Mouse (Mus musculus) liver, embryonic 12.5 days (tissue): ENCODE data around the gene Mamld1. TPM values are rescaled to one million over a fixed set of nuclear protein-coding genes. Genes with fewer than 3 reads are reported as not detected.

Experiments
- ATAC-seq: fragments of 200-750 bp; cut with Nextera tagmentation; 2 replicates; pipeline ENCODE4 v1.8.0; 2017; ENCODE audit warnings: moderate number of reproducible peaks, mild to moderate bottlenecking, moderate library complexity
- H3K27ac ChIP-seq: fragments of 300-500 bp; sonication (generic); 2 replicates; pipeline ENCODE4 v1.5.1; 2016; ENCODE audit warnings: mild to moderate bottlenecking
- H3K27me3 ChIP-seq: fragments of 300-500 bp; sonication (generic); replicated peaks from 2 replicates; pipeline ENCODE4 v1.6.1; 2016; ENCODE audit warnings: mild to moderate bottlenecking, moderate library complexity
- H3K36me3 ChIP-seq: fragments of 300-500 bp; sonication (generic); 2 replicates; pipeline ENCODE4 v1.6.1; 2016; ENCODE audit warnings: mild to moderate bottlenecking, moderate library complexity
- H3K4me1 ChIP-seq: fragments of 300-500 bp; sonication (generic); 2 replicates; pipeline ENCODE4 v1.6.1; 2016
- H3K4me2 ChIP-seq: fragments of 300-500 bp; sonication (generic); 2 replicates; pipeline ENCODE4 v1.6.1; 2016; ENCODE audit warnings: mild to moderate bottlenecking, moderate library complexity
- H3K4me3 ChIP-seq: fragments of 300-500 bp; sonication (generic); 2 replicates; pipeline ENCODE4 v1.5.1; 2016; ENCODE audit warnings: mild to moderate bottlenecking, moderate library complexity
- H3K9ac ChIP-seq: fragments of 300-500 bp; sonication (generic); 2 replicates; pipeline ENCODE4 v1.6.1; 2016; ENCODE audit warnings: mild to moderate bottlenecking, moderate library complexity
- H3K9me3 ChIP-seq: fragments of 300-500 bp; sonication (generic); replicated peaks from 2 replicates; pipeline ENCODE4 v1.6.1; 2016; ENCODE audit warnings: mild to moderate bottlenecking, moderate library complexity
- WGBS: fragments of 180-500 bp; shearing (Covaris S2); methylation state at CpG from one replicate; pipeline ENCODE4 v1.1.7; 2016; ENCODE audit not compliant: insufficient replicate concordance; 5-methylcytosine and 5-hydroxymethylcytosine counted together
- polyA plus RNA-seq: library from polyadenylated mRNA; unstranded; fragments of >200 nt; fragmentation: Nextera tagmentation; extraction: Ambion mirVana; gene quantifications from 2 replicates; pipeline ENCODE4 v1.2.1, GENCODE M21; 2016

Mamld1 gene
- polyA plus RNA-seq, 1 experiment from 2014 or later: 0.12 TPM

DNA sequence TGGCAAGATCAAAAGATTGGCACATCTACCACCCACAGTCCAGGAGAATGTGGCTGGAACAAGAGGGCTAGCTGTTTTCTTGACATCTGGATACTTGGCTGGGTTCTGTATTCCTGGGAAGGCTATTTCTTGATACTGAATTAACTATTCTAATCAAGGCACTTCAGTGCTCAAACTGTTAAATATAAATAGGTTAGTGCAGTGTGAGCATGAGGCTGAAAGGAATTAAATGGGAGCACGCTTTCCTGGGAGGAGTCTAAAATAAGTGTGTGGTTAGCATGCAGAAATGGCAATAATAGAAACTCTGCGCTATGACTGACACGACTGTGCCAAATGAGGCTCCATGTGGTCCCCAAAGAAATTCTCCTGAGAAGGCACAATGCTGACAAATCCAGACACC lies 131.5 kb downstream of the Mamld1 start:
- no peak overlapping the region for H3K27ac ChIP-seq
- H3K9me3 ChIP-seq: no peaks in the 10 kb centered on the region
- H3K27me3 ChIP-seq: peaks cover 2% of the 10 kb centered on the region; the same call in 1 of the 2 replicates
- no peak overlapping the region for H3K4me3 ChIP-seq
- no peak overlapping the region for H3K9ac ChIP-seq
- 60% methylated on average over 3 of the region's 3 CpGs for WGBS
- no peaks in the 10 kb centered on the region for H3K4me1 ChIP-seq
- H3K4me2 ChIP-seq: no peak overlapping the region
- no peaks in the 10 kb centered on the region for H3K36me3 ChIP-seq
- no peak for ATAC-seq

DNA sequence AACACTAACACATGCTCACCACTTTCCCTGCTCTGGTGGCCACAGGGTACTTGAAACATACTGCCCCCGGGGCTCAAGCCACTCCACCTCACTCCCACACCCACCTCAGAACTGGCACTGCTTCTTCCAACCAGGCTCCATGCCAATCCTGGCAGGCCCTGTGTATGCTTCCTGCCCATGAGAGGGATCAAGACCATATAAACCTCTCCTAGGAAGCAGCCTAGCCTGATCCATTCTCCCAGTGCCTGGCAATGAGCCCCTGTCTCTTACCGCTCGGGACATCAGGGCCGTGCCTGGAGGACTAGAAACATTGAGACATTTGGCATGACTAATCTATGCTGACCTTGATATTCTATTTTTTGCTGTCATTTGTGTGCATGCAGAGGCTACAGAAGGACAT lies 133.6 kb downstream of the Mamld1 start:
- Histone ChIP-seq H3K9me3 (no peaks in the 10 kb centered on the region), H3K4me1 (no peaks in the 10 kb centered on the region), H3K9ac (no peak overlapping the region), H3K36me3 (no peaks in the 10 kb centered on the region), H3K27me3 (peaks cover 4% of the 10 kb centered on the region; the same call in 1 of the 2 replicates), H3K27ac (no peak overlapping the region), H3K4me2 (no peak overlapping the region), H3K4me3 (no peak overlapping the region)
- ATAC-seq: no peak
- WGBS: 76% methylated on average over 4 of the region's 4 CpGs

DNA sequence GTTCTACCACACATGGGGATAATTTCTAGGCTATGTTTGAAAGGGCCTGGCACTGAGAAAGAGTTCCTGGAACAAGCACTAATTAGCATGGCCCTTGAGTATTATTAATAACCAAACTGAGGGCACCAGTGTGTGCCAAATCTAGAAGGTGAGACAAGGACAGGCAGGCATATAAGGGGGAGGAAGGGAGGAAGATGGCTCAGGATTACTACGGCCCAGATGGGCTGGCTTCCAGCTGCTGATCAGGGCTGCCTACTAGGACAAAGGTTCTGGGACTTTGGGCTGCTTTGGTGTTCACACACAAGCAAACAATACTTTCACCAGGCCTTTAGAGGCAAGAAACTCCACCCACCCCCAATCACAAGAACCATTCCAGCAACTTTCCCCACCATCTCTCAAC lies 136.3 kb downstream of the Mamld1 start:
- H3K4me2 ChIP-seq: no peak overlapping the region
- H3K27ac ChIP-seq: no peak overlapping the region
- no peak overlapping the region for H3K4me3 ChIP-seq
- no peak overlapping the region for H3K9ac ChIP-seq
- peaks cover 4% of the 10 kb centered on the region; the same call in 1 of the 2 replicates for H3K27me3 ChIP-seq
- 86% methylated on average over 1 of the region's 1 CpGs for WGBS
- no peaks in the 10 kb centered on the region for H3K9me3 ChIP-seq
- no peaks in the 10 kb centered on the region for H3K36me3 ChIP-seq
- ATAC-seq: no peak
- no peaks in the 10 kb centered on the region for H3K4me1 ChIP-seq

DNA sequence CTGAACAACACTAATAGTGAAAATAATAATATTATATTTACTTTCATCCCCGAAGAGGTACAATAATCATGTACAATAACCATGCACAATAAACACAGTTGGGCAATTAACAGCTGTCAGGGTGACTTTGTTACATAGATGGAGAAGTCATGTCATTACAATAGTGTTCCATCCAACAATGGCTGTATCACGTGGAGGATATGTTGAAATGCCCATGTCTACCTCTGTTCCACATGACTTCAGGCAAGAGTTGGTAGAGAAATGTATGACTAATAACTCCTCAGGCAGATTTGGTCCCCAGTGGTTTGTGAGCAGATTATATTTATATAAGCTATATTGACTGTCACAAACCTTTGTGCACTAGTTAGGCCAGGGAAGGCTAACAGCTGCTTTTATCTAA lies 154.7 kb downstream of the Mamld1 start:
- Histone ChIP-seq H3K9ac (no peak overlapping the region), H3K4me1 (no peaks in the 10 kb centered on the region), H3K9me3 (no peaks in the 10 kb centered on the region), H3K27ac (no peak overlapping the region), H3K36me3 (no peaks in the 10 kb centered on the region), H3K27me3 (no peaks in the 10 kb centered on the region), H3K4me3 (no peak overlapping the region), H3K4me2 (no peak overlapping the region)
- no peak for ATAC-seq
- 55% methylated on average over 2 of the region's 2 CpGs for WGBS

Other genes starting within 250 kb of the Mamld1 start
- 3.7 and 3.9 TPM in 2 replicates for gene Mtm1, start 160.5 kb downstream of the Mamld1 start, polyA plus RNA-seq